In genomic region chr6:65427065-65427464, GRCm38 (mm10) we compare ENCODE assay signal across 15 mouse cellular contexts. TPM values are rescaled to one million over a fixed set of nuclear protein-coding genes. Genes with fewer than 3 reads are reported as not detected.
A peak's percentile ranks its signal among the peaks of the same experiment; 100 is the strongest.
DNase-seq lines count a peak whose midpoint lies in the region; ATAC-seq lines count a peak whose summit lies in the region.
"Had no signal": no experiment of that assay in that cellular context is flagged by ENCODE, and none has a peak within 500 bp of the region (broad histone marks: within the 10 kb centered on the region; RNA-seq: fewer than 3 reads in every experiment).

No protein-coding gene starts in this region.

- no peak overlapping the region for H3K4me3 ChIP-seq in hindbrain, embryonic 15.5 days
- no peak overlapping the region for H3K4me3 ChIP-seq in hindbrain, embryonic 10.5 days
- no peak overlapping the region for H3K4me3 ChIP-seq in neural tube, embryonic 15.5 days (replicated peaks)
- H3K4me3 ChIP-seq: gastrocnemius, adult 2 months had no signal

- no peak overlapping the region for H3K9ac ChIP-seq in hindbrain, embryonic 15.5 days
- H3K9ac ChIP-seq in neural tube, embryonic 15.5 days (replicated peaks), result no peak overlapping the region
- H3K9ac ChIP-seq: lung, embryonic 14.5 days had no signal

- no peaks in the 10 kb centered on the region for H3K27me3 ChIP-seq in hindbrain, embryonic 15.5 days
- no peaks in the 10 kb centered on the region for H3K27me3 ChIP-seq in hindbrain, embryonic 10.5 days (ENCODE audit: insufficient read depth, poor library complexity, severe bottlenecking)
- no peaks in the 10 kb centered on the region for H3K27me3 ChIP-seq in neural tube, embryonic 15.5 days (replicated peaks)

- H3K9me3 ChIP-seq in hindbrain, embryonic 15.5 days, result no peaks in the 10 kb centered on the region
- no peaks in the 10 kb centered on the region for H3K9me3 ChIP-seq in hindbrain, embryonic 10.5 days
- no peaks in the 10 kb centered on the region for H3K9me3 ChIP-seq in neural tube, embryonic 15.5 days (replicated peaks)

- WGBS in hindbrain, embryonic 15.5 days, result 65% methylated on average over 8 of the region's 8 CpGs
- 85% methylated on average over 8 of the region's 8 CpGs for WGBS in hindbrain, embryonic 10.5 days
- WGBS in neural tube, embryonic 15.5 days, result 73% methylated on average over 8 of the region's 8 CpGs

- no peaks in the 10 kb centered on the region for H3K4me1 ChIP-seq in hindbrain, embryonic 15.5 days (replicated peaks)
- H3K4me1 ChIP-seq in hindbrain, embryonic 10.5 days (replicated peaks), result no peaks in the 10 kb centered on the region
- no peaks in the 10 kb centered on the region for H3K4me1 ChIP-seq in neural tube, embryonic 15.5 days

- no peak for DNase-seq in hindbrain, embryonic 10.5 days (ENCODE audit: low spot score)
- DNase-seq in right cerebral cortex, adult 2 months (ENCODE audit: low spot score in 2 of 2), result peak; percentile 6 to 13
- DNase-seq in right cerebral cortex, postnatal 25 days, result no peak
- no peak for DNase-seq in kidney, postnatal 14 days
- DNase-seq: gastrocnemius, adult 2 months; heart, adult 18-20 months; heart, postnatal 14 days; kidney, adult 11 months; kidney, postnatal 4 days; lung, embryonic 14.5 days had no signal

- no peak overlapping the region for H3K4me2 ChIP-seq in hindbrain, embryonic 15.5 days
- no peak overlapping the region for H3K4me2 ChIP-seq in neural tube, embryonic 15.5 days
- H3K4me2 ChIP-seq: lung, embryonic 14.5 days had no signal

- ATAC-seq in hindbrain, embryonic 15.5 days (ENCODE audit: low FRiP score, low read depth), result peak; percentile 78; the same call in 1 of the 2 replicates
- ATAC-seq in frontal cortex, adult (ENCODE audit: low TSS enrichment), result peak; percentile 82; the same call in 1 of the 2 replicates
- peak; percentile 50; the same call in 1 of the 2 replicates for ATAC-seq in neural tube, embryonic 15.5 days (ENCODE audit: low FRiP score)
- ATAC-seq: CD4-positive, CD25-positive, alpha-beta regulatory T cell, adult 4 months had no signal

- no peak overlapping the region for H3K27ac ChIP-seq in hindbrain, embryonic 15.5 days (replicated peaks)
- no peak overlapping the region for H3K27ac ChIP-seq in hindbrain, embryonic 10.5 days
- H3K27ac ChIP-seq in neural tube, embryonic 15.5 days (replicated peaks), result no peak overlapping the region
- H3K27ac ChIP-seq: gastrocnemius, adult 2 months had no signal

- H3K36me3 ChIP-seq in hindbrain, embryonic 15.5 days, result no peaks in the 10 kb centered on the region
- no peaks in the 10 kb centered on the region for H3K36me3 ChIP-seq in hindbrain, embryonic 10.5 days
- H3K36me3 ChIP-seq in neural tube, embryonic 15.5 days, result no peaks in the 10 kb centered on the region

RNA-seq across cellular contexts. Expression of gene C130060K24Rik, which starts 46.2 kb away (rescaled TPM):
- 1.5 and 1.8 TPM in 2 replicates for polyA plus RNA-seq in hindbrain, embryonic 15.5 days (2015; fragmentation: Nextera tagmentation; extraction: Ambion mirVana)
- polyA plus RNA-seq in hindbrain, embryonic 10.5 days (2016; fragmentation: Nextera tagmentation; extraction: Ambion mirVana), result 3.2 and 4.1 TPM in 2 replicates
- polyA plus RNA-seq in neural tube, embryonic 15.5 days (2015; fragmentation: Nextera tagmentation; extraction: Ambion mirVana), result 0.63 and 1.4 TPM in 2 replicates
- polyA plus RNA-seq: CD4-positive, CD25-positive, alpha-beta regulatory T cell, adult 4 months; liver, adult 2 months had no signal

Comparison
In these comparisons a context has a peak if more than half of its experiments do, and no peak if none do; other contexts are left out.
1. DNase-seq: peak in right cerebral cortex, adult 2 months (2 of 2); none in hindbrain, embryonic 10.5 days (single experiment), right cerebral cortex, postnatal 25 days (single experiment) and kidney, postnatal 14 days (single experiment).
2. Peak in every context shown above with its lines, with median percentiles within 50 percentile points of each other: ATAC-seq.